Mouse (Mus musculus) kidney, postnatal 25 days (tissue): ENCODE data around the gene Gm5294.

Experiments
- DNase-seq, 2 experiments: peaks; one replicate each; pipeline ENCODE4 v3.0.0; 2021; ENCODE audit warnings: mixed read lengths in 2 of 2

Gene Gm5294

GRCm38 (mm10) chr5:138849682-138850461, 30.0 kb downstream of the Gm5294 start:
- DNase-seq = peak in 1 of 2 experiments; percentile 19

DNA sequence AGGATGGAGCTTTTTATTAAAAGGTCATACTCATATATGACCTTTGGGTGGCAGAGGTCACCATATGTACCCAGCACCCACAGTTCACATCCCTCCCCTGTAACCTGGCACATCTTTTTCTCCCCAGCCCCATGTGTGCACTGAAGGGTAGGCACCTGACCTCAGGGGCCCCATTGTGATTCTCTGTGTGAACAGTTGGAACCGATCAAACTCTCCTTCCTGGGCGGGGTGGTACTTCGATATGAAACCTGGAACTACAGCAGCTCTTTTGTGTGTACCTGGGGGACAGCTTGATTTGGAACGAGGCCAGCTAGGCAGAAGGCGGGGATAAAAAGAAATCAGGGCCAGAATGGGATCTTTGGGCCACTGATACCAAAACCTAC, 30.6 kb downstream of the Gm5294 start:
- DNase-seq = no peak

- no peak for DNase-seq
Measured at GRCm38 (mm10) chr5:138851296-138851780, 31.5 kb downstream of the Gm5294 start.

DNA sequence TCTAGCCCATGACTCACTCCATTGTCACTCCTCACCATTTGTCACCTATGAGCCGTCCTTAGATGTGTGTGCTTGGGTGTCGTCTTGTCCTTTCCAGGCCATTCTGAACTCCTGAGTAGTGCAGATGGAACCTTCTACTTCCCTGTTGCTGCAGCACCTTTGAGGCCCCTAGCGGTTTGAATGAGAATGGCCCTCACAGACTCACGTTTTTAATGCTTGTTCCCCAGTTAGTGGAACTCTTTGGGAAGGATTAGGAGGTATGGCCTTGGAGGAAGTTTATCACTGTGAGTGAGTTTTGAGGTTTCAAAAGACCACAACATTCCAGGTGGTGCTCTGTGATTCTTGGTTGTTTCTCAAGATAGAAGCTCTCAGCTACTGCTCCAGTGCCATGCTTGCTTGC, 32.3 kb downstream of the Gm5294 start:
- no peak for DNase-seq

GRCm38 (mm10) chr5:138853349-138853748, 33.5 kb downstream of the Gm5294 start:
- DNase-seq = no peak

GRCm38 (mm10) chr5:138857010-138857617, 37.2 kb downstream of the Gm5294 start:
- peak; percentile 91 to 95 for DNase-seq

DNA sequence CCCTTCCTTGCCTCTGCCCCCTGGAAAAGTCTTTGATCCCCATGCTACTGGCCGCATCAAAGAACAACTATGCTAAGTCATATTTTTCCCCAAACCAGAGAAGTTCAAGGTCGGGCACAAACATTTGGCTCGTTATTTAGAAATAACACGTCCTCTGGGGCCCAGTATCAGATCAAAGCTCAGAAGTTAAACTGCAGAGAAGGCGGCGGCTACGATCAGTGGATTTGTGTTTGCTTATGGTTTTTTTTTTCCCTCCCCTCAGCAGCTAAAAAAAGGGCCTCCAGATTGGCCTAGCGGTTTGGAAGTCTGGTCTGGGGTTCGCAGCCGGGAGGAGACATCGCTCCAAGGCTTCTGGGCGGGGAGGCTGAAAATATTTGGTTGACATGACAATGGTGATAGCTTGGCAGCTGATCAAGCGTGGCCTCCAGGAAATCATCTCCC, 38.0 kb downstream of the Gm5294 start:
- DNase-seq = peak; percentile 45 to 57

GRCm38 (mm10) chr5:138863681-138864146, 43.8 kb downstream of the Gm5294 start:
- DNase-seq = no peak

- DNase-seq = no peak
Measured at GRCm38 (mm10) chr5:138864166-138864565, 44.3 kb downstream of the Gm5294 start.

GRCm38 (mm10) chr5:138864880-138865279, 45.0 kb downstream of the Gm5294 start:
- DNase-seq = no peak

- no peak for DNase-seq
Measured at GRCm38 (mm10) chr5:138865637-138866036, 45.8 kb downstream of the Gm5294 start.
